Mouse (Mus musculus): ENCODE measurements around the gene Snd1. TPM values are rescaled to one million over a fixed set of nuclear protein-coding genes. Genes with fewer than 3 reads are reported as not detected.

The Snd1 gene
- polyA plus RNA-seq, 2 experiments = 31.5 to 43.2 TPM

DNA sequence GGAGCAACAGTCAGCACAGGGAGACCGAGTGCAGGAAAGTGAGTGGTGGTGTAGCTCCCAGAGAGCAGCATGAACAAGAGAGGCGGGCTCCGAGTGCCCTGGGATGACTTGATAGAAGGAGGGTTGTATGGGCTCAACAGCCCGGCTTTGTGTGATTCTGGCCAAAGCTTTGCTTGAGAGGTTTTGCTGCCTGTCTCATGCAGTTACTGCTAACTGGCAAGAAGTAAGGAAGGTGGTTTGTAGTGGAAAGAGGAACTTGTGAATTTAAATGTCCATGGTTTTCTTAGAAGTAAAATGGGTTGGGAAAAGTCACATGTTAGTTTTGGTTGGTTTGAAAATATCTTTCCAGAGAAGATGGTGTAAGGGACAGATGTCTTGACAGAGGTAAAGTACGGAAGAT lies 15.7 kb downstream of the Snd1 start:
- Histone ChIP-seq H3K27ac (no peak overlapping the region), H3K36me3 (replicated peaks; ENCODE audit: control insufficient read depth, insufficient read depth, low read depth) (peaks cover 11% of the 10 kb centered on the region; the same call in 1 of the 2 replicates)

DNA sequence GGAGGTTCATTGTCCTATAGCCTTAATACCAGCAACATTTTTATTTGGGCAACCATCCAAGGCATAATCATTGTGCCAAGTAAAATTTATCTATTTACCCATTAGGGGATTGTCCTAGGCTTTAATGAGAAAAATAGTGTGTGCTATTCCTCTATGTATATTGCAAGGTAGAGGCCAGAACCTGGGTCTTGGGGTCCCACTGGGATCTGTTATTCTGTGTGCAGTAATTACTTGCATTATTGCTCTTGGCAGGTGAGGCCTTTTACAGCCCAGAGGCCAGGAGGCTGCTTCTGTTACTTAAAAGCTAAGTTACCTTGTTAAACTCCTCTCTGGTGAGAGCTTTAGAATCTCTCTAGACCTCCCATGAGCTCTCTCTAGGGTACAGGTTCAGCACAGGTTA lies 16.3 kb downstream of the Snd1 start:
- no peaks in the 10 kb centered on the region for H3K9me3 ChIP-seq (ENCODE audit: control insufficient read depth, low read length)
- no peak overlapping the region for H3K4me3 ChIP-seq (ENCODE audit: insufficient read depth in 1 of 2, low read depth in 2 of 2, low read length in 2 of 2)
- peaks cover 11% of the 10 kb centered on the region; the same call in 1 of the 2 replicates for H3K36me3 ChIP-seq (replicated peaks; ENCODE audit: control insufficient read depth, insufficient read depth, low read depth)
- TF ChIP-seq EP300 (IDR thresholded peaks at IDR 0.05; ENCODE audit: low read depth) (no peak), CTCF (IDR thresholded peaks at IDR 0.05; ENCODE audit: low read depth) (no peak)
- no peak overlapping the region for H3K4me2 ChIP-seq (ENCODE audit: low read depth)
- DNase-seq (ENCODE audit: low read depth in 3 of 3, low spot score in 3 of 3) (no peak), ATAC-seq (ENCODE audit: insufficient read depth) (no peak)
- H3K27me3 ChIP-seq (ENCODE audit: control insufficient read depth, insufficient read depth, low read length) = no peaks in the 10 kb centered on the region
- H3K4me1 ChIP-seq (replicated peaks; ENCODE audit: control insufficient read depth in 2 of 2, insufficient read depth in 2 of 2, low read length in 1 of 2) = peaks cover 0 to 11% of the 10 kb centered on the region in 2 experiments; a peak in 3 of 4 replicates
- no peak overlapping the region for H3K27ac ChIP-seq
- H3K9ac ChIP-seq (replicated peaks) = no peak overlapping the region

More for the DNA sequence above, 15.7 kb downstream of the Snd1 start:
- 49% methylated on average over 5 of the region's 5 CpGs for WGBS (ENCODE audit: insufficient replicate concordance)
- no peak for TF ChIP-seq CTCF (IDR thresholded peaks at IDR 0.05; ENCODE audit: low read depth)
- no peak for TF ChIP-seq EP300 (IDR thresholded peaks at IDR 0.05; ENCODE audit: low read depth)
- H3K9me3 ChIP-seq (ENCODE audit: control insufficient read depth, low read length) = no peaks in the 10 kb centered on the region
- peaks cover 0 to 11% of the 10 kb centered on the region in 2 experiments; a peak in 3 of 4 replicates for H3K4me1 ChIP-seq (replicated peaks; ENCODE audit: control insufficient read depth in 2 of 2, insufficient read depth in 2 of 2, low read length in 1 of 2)
- no peak overlapping the region for H3K4me2 ChIP-seq (ENCODE audit: low read depth)
- H3K9ac ChIP-seq (replicated peaks) = no peak overlapping the region
- ATAC-seq (ENCODE audit: insufficient read depth) = no peak
- H3K4me3 ChIP-seq (ENCODE audit: insufficient read depth in 1 of 2, low read depth in 2 of 2, low read length in 2 of 2) = no peak overlapping the region
- DNase-seq (ENCODE audit: low read depth in 3 of 3, low spot score in 3 of 3) = no peak
- no peaks in the 10 kb centered on the region for H3K27me3 ChIP-seq (ENCODE audit: control insufficient read depth, insufficient read depth, low read length)

DNA sequence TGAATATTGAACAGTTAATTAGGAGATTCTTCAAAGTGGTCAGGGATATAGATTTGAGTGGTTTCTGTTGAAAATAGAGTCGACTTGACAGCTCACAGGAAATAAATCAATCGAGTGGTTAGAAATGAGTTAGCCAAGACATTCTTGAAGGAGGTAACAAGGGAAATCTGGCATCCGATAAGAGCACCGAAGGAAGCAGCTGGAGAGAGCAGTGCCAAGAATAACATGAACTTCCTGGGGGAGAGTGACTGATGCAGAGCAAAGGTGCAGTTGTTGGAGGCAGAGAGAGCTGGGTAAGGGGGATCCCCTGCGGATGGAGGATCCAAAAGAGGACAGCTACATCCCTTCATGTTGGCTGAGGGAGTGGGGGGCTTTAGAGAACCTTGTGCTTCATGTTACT lies 22.9 kb downstream of the Snd1 start:
- DNase-seq (ENCODE audit: low read depth in 3 of 3, low spot score in 3 of 3) = no peak
- Histone ChIP-seq H3K27ac (no peak overlapping the region), H3K9me3 (ENCODE audit: control insufficient read depth, low read length) (no peaks in the 10 kb centered on the region), H3K36me3 (replicated peaks; ENCODE audit: control insufficient read depth, insufficient read depth, low read depth) (peaks cover 4% of the 10 kb centered on the region; the same call in 1 of the 2 replicates), H3K9ac (replicated peaks) (no peak overlapping the region), H3K4me2 (ENCODE audit: low read depth) (no peak overlapping the region), H3K4me1 (replicated peaks; ENCODE audit: control insufficient read depth in 2 of 2, insufficient read depth in 2 of 2, low read length in 1 of 2) (0 out of 4 replicates have a peak, but pooled peaks cover 0 to 3% of the 10 kb centered on the region in 2 experiments), H3K27me3 (ENCODE audit: control insufficient read depth, insufficient read depth, low read length) (no peaks in the 10 kb centered on the region), H3K4me3 (ENCODE audit: insufficient read depth in 1 of 2, low read depth in 2 of 2, low read length in 2 of 2) (no peak overlapping the region)
- no peak for ATAC-seq (ENCODE audit: insufficient read depth)
- TF ChIP-seq CTCF (IDR thresholded peaks at IDR 0.05; ENCODE audit: low read depth) = no peak
- 11% methylated on average over 5 of the region's 5 CpGs for WGBS (ENCODE audit: insufficient replicate concordance)

DNA sequence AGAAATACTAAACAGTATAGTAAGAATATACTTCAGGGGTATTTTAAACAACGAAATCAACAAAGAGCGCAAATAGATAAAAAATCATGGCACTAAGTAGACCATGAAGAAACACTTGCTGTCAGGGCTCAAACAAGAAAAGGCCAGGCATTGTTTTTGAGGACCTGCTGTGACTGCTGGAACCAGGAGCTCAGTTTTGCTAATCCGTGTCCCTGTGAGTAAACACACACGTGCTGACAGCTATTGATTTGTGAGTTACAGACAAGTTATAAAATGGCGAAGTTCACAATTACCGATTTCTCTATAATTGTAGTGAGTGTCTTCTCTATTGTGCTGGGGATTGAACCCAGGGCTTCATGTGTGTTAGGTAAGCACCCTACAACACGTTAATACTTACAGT lies 27.6 kb downstream of the Snd1 start:
- Histone ChIP-seq H3K9me3 (ENCODE audit: control insufficient read depth, low read length) (no peaks in the 10 kb centered on the region), H3K36me3 (replicated peaks; ENCODE audit: control insufficient read depth, insufficient read depth, low read depth) (no peaks in the 10 kb centered on the region), H3K9ac (replicated peaks) (no peak overlapping the region), H3K27ac (no peak overlapping the region), H3K4me3 (ENCODE audit: insufficient read depth in 1 of 2, low read depth in 2 of 2, low read length in 2 of 2) (no peak overlapping the region), H3K4me1 (replicated peaks; ENCODE audit: control insufficient read depth in 2 of 2, insufficient read depth in 2 of 2, low read length in 1 of 2) (0 out of 4 replicates have a peak, but pooled peaks cover 0 to 3% of the 10 kb centered on the region in 2 experiments), H3K4me2 (ENCODE audit: low read depth) (no peak overlapping the region), H3K27me3 (ENCODE audit: control insufficient read depth, insufficient read depth, low read length) (no peaks in the 10 kb centered on the region)
- DNase-seq (ENCODE audit: low read depth in 3 of 3, low spot score in 3 of 3) (no peak), ATAC-seq (ENCODE audit: insufficient read depth) (no peak)
- WGBS (ENCODE audit: insufficient replicate concordance) = 77% methylated on average over 7 of the region's 7 CpGs
- TF ChIP-seq EP300 (IDR thresholded peaks at IDR 0.05; ENCODE audit: low read depth) (no peak), CTCF (IDR thresholded peaks at IDR 0.05; ENCODE audit: low read depth) (no peak)

DNA sequence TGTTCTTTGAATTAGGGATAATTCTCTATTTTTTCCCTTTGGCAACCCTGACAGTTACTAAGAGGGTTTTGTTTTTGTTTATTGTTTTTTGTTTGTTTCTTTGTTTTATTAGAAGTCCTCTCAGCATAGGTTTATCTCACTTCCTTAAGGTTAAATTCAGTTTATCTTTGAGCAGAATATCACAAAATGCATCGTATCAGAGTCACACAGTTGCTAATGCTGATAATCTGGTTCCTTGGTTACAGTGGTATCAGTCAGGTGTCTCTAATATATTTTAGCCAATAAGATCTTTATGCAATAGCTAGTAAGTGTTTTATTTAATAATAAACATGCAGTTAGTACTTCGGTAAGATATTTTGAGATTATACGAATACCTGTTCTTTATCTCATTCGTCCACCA lies 28.2 kb downstream of the Snd1 start:
- no peak overlapping the region for H3K4me3 ChIP-seq (ENCODE audit: insufficient read depth in 1 of 2, low read depth in 2 of 2, low read length in 2 of 2)
- 73% methylated on average over 4 of the region's 4 CpGs for WGBS (ENCODE audit: insufficient replicate concordance)
- no peak overlapping the region for H3K27ac ChIP-seq
- peaks cover 0 to 3% of the 10 kb centered on the region in 2 experiments; a peak in 2 of 4 replicates for H3K4me1 ChIP-seq (replicated peaks; ENCODE audit: control insufficient read depth in 2 of 2, insufficient read depth in 2 of 2, low read length in 1 of 2)
- no peaks in the 10 kb centered on the region for H3K9me3 ChIP-seq (ENCODE audit: control insufficient read depth, low read length)
- H3K27me3 ChIP-seq (ENCODE audit: control insufficient read depth, insufficient read depth, low read length) = no peaks in the 10 kb centered on the region
- H3K36me3 ChIP-seq (replicated peaks; ENCODE audit: control insufficient read depth, insufficient read depth, low read depth) = no peaks in the 10 kb centered on the region
- ATAC-seq (ENCODE audit: insufficient read depth) (no peak), DNase-seq (ENCODE audit: low read depth in 3 of 3, low spot score in 3 of 3) (no peak)
- TF ChIP-seq EP300 (IDR thresholded peaks at IDR 0.05; ENCODE audit: low read depth) = no peak
- no peak for TF ChIP-seq CTCF (IDR thresholded peaks at IDR 0.05; ENCODE audit: low read depth)
- no peak overlapping the region for H3K9ac ChIP-seq (replicated peaks)
- H3K4me2 ChIP-seq (ENCODE audit: low read depth) = no peak overlapping the region

Data from liver, embryonic 14.5 days (tissue).